Mouse (Mus musculus) cerebellum, postnatal 4 days (tissue): ENCODE measurements at regions not wholly inside any gene's neighbourhood (a gene's known extent, or its start where the extent isn't known, plus 50 kb on each side); places are given as distances from the start of the nearest gene placed in this dataset.
A peak's percentile ranks its signal among the peaks of the same experiment; 100 is the strongest.
"Not testable (repeated sequence)": the region's sequence is repeated elsewhere in the genome, so short reads cannot be mapped to it uniquely, and the experiment has no call there.

Experiments
- DNase-seq, 2 experiments: peaks; one replicate each; pipeline ENCODE4 v3.0.0; 2022; ENCODE audit warnings: low spot score in 2 of 2, mixed read lengths in 1 of 2

DNA sequence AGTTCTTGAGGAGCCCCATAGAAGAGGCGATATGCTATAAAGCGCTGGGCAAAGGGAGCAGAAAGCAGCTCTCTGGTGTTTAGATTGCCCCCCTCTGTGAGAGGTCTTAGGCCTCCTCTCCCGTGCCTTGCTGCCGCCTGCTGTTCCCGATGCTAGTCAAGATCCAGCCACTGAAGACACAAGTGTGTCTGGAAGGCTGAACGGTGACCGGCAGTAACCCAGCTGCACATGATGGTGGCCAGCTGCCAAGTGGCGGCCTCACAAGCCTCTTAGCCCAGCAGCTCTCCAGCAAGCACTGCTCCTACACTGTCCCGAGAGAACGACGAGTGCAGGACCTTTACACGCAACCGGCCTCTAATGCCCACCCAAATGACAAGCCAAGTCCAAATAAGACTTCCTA is 104.1 kb upstream of the Abca1 start:
- peak; percentile 63 to 80 for DNase-seq

DNA sequence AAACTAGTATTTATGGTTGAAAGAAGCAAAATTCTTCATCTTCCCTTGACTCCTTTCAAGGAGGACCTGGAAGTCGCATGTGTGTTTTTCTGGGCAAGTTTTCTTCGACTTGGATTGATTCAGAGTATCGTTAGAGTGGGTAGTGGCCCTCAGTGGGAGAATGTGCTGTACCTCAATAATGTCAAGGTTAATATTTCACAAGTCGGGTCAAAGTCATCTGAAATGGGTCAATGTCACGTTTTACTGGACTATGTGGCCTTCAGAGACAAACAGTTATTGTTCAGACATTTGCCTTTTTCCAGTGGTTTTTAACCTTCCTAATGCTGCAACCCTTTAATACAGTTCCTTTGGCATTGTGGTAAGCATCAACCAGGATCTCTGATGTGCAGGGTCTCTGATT is 102.8 kb upstream of the Abca1 start:
- no peak for DNase-seq

DNA sequence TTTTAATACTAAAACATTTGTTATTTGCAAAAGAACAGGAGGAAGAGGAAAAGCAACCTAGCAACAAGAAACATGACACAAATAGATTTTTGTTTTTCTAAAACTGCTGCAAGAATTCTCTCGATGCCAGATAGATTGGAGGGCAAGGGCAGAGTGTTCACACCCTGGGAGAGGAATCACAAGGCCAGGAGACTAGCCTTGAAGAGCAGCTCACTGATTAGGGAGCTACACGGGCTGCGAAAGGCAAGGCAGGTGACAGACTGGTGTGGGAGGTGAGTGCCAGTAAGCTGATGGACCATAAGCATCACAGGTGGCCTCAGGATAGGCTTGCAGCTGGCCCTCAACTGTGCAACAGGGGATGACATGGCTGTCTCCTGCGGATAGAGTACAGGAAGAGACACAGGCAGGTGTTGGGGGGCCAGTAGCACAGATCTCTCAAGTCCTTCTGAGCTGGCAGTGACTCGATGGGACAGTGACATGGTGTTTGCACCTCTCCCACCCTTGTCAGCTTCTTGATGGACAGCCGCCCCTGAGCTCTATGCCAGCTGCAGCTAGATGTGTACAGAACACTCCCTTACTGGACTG is 102.0 kb upstream of the Abca1 start:
- DNase-seq, result no peak

DNA sequence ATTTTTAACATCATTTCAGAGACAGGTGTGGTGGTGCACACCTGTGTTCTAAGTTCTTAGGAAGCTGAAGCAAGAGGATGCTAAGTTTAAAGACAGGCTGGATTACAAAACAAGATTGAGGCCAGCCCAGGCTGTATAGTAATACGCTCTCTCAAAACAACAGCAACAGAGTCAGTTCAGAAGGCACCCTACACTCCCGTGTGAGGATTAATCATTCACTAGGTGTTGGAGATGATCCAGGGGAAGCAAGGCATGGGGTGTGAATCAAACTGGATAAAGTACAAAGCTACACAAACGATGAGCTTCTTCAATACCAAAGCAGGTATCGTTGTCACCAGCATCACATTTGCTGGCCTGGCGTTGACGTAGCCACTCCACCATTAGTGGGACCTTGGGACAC is 99.3 kb upstream of the Abca1 start:
- no peak for DNase-seq

DNA sequence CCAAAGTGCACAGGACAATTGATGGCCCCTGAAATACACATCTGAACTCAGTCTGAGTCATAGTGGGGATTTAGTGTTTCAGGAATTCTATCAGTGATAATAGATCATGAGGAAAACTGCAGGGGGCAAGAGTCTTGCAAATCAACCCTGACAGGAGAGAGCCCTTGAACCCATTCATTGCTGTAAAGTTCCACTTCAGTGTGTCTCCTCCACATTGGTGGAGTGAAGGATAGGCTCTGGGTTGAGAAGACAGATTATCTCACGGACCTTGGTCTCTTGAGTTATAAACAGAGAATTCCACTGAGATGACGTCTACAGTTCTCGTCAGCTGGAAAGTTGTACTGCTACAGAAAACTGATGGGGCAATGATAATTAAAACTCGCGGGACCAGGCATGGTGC is 97.3 kb upstream of the Abca1 start:
- no peak for DNase-seq

DNA sequence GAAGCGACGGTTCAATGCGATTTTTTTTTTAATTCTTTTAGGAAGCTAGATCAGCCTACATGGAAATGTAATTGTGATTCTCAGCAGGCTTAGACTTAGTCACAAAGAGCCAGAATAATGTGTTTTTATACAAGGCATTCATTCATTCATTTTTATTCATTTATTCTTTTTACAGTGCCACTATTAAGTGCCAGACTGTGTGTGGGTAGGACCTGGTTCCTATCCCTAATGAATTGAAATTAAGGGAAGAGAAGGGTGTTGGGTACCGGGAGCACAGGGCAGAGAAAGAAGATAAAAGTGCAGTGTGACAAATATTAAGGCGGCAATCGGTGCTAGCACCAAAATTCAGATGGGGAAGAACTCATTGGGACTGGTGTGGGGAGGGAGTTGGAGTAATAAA is 94.8 kb upstream of the Abca1 start:
- DNase-seq, result no peak

DNA sequence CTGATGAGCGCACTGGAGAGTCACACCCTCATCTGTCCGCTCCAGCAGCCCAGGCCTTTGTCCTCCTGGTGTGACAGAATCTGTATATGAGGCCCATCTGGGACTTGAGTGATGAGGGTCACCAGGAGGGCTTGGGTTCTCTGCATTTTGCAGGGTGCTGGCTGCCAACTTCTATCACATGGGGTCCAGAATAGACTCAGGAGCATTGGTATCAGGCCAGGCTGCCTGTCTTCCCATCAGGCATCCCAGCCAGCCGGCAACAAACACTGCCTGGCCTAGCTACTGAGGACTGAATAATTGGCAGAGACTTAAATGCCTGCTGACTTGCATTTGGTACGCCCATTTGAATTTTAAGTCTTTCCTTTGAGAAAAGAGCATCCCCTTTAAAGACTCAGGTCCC is 94.0 kb upstream of the Abca1 start:
- DNase-seq, result peak in 1 of 2 experiments; percentile 54

DNA sequence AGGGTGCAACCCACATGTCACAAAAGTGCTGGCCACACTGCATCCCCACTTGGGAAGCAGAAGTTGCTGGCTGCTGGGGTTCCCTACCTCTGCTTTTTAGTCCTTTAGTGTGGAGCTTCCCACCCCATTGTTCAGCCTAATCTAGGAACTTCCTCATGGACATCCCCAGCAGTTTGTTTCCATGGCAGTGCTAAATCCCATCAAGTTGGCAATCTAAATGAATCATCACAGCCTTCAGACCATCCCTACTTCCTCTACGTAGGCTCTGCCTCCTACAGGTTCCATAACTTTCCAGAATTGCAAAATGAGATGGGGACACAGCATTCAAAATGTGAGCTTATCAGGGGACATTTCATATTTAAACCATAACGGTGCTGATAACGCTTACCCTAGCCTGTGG is 90.6 kb upstream of the Abca1 start:
- no peak for DNase-seq

DNA sequence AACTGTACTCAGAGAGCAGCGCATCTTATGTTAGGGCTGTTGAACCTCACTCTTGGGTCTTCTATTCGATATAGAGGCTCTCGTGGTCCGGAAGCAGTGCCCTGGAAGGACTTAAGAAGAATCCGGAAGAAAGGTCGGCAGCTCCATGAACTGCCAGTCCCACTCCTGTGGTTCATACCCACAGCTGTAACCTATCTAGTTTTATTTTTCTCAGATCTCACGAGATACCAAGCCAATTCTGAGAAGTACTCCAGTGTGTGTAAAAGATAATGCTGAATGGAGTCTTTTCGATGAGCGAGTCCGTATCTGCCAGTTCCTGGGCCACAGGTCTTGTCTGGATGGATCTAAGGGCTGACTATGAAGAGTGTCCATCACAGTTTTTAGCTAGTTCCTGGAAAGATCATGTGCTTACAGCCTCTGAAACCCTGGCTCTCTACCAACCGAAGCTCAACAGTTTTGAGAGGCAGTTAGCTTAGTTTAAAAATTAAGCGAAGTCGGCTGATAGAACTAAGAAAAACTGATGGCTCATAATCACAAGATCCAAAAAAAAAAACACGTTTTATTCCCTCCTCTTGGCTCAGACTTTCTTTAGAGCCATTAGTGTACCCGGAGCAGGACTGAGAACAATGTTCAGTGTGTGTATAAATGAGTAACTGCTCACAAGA is 86.5 kb upstream of the Abca1 start:
- DNase-seq, result no peak

DNA sequence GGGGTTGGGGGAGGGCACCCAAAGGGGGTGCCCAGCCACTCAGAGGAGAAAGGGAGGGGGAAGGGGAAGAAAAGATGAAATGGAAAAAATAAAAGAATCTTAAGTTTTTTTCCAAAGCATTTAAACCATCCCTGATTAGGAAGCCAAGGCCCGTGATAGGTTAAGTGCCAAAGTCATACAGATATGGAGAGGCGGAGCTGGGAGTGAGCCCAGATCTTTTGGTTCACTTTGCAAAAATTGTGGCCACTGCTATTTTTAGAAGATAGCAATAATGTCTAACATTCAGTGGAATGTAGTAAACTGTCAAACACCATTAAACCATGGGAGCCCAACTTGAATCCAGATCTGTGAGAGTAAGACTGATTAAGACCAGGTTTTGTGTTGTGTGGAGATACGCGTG is 85.9 kb upstream of the Abca1 start:
- no peak for DNase-seq

DNA sequence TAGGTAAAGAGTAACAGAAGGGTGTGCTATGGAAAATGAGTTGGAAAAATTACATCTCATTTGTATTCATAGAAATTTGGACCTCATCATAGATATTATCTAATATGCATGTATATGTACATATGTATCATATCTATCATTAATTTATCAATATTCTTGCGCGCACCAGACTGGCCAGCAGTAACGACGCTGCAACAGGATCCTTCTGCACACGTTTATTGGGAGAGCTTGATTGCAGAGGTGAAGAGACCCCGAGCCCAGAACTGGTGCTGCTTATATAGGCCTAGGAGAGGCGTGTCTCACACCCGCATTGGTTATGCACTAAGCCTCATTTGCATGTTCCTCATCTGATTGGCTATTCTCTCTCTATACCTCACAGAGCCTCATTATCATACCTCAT is 83.8 kb upstream of the Abca1 start:
- DNase-seq, result not testable (repeated sequence)

DNA sequence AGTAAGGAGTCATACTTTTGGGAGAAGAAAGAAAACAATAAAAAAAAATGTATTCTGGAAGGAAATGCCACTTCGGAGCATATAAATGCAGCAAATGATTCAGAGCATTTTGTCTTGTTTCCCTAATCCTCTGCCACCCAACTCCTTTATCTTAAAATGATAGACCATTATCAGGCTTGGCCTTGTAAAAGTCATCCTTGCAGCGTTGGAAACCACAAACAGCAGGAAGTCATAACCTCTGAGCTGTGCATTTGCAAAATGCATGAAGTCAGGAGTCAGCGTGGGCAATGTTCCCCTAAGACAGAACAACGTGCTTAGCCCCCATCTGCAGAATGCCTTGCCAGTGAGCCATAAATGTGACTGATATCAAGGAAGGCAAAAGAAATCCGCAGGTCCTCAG is 80.2 kb upstream of the Abca1 start:
- no peak for DNase-seq

DNA sequence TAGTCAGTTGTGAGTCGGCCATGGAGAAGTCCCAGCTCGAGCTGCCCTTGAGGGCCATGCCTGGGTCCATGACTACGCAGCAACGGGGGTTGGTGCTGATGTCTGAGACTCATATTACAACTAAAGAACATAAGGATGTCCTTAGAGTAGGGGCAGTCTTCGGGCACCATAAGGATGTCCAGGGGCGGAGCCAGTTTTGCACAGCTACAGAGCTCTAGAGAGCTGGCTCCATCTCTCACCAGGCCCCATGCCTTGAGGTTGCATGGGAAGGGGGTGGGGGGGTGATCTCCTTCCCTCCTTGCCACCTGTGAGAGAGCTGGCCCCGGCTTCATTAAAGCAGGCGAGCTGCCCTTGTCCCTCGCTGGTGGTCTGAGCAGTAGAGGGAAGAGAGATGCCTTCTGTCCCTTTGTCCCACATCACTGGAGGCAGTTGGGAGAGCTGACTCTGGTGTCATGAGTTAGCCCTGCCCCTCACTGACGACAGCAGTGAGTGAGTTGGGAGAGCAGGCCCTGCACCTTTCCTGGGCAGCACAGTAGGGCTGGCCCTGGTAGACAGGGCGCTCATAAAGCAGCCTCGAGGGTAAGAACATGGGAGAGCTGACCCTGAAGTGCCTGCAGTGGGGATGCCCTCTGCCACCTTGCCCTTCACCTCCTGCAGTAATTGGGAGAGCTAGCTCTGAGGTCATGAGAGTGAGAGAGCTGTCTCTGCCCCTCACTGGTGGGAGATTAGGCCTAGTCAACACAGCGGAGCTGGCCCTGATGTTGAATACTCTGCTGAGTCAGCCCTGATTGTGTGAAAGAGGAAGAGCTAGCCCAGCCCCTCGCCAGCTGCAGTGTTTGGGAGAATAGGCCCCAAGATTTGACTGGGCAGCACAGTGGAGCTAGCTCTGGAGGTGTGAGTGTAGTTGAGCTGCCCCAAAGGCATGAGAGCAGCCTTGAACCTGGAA is 78.9 kb upstream of the Abca1 start:
- no peak for DNase-seq

DNA sequence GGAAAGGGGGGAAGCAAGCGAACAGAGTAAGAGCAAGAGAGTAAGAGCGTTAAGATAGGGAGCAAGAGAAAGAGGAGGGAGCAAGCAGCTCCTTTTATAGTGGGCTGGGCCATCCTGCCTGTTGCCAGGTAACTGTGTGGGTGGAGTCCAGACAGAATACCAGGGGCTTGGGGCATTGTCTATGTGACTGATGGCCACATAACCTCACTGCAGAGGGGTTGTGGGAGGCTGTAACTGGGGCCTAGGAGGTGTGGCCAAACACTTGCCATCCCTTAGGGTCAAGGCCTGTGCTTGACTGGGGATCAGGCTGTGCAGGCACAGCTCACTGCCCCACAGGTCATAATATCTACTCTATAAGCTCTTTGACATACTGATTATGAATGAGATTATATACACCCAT is 76.2 kb upstream of the Abca1 start:
- DNase-seq, result no peak

DNA sequence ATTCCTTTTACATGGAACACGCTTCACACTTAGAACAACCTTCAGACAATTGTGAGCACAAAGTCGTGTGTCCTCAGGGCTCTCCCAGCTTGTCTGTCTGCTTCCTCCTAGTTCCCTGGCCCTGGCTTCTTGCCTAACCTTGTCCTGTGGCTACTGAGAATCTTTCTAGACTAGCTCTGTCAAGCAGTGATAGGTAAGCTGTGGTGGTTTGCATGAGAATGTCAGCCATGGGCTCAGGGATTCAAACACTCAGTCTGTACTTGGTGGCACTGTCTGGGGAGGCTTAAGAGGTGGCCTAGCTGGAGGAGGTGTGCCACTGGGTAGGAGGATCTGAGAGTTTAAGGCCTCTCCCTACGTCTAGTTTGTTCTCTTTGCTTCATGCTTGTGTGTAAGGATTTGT is 72.7 kb upstream of the Abca1 start:
- no peak for DNase-seq

DNA sequence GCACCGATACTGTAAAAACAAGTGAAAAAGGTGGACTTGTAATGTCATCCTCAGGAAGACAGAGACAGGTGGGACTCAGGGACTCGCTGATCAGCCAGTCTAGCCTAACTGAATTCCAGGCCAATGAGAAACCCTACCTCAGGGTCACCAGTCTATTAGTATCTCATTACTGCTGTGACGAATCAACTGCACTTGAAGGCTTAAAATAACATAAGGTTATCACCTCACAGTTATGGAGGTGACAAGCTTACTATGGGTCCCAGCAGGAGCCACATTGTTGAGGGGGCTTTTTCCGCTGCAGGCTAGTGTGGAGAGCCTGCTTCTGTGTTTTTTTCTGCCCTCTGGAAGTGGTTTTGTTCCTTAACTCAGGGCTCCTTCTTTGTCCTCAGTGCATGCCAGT is 72.2 kb upstream of the Abca1 start:
- no peak for DNase-seq

DNA sequence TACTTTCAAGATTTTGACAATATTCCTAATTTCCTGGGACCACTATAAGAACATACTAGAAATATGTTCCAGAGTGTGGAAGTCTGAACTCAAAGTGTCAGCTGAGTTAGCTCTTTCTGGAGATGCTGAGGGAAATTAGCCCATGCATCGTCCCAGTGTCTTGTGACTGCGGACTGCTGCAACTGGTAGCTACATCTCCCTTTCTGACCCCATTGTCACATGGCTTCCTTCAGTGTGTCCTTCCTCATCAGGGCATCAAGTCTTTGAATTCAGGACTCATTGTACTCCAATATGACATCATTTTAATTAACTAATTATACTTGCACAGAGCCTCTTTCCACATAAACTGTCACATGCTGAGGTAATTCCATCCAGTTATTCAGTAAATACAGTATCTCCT is 71.4 kb upstream of the Abca1 start:
- DNase-seq, result no peak

DNA sequence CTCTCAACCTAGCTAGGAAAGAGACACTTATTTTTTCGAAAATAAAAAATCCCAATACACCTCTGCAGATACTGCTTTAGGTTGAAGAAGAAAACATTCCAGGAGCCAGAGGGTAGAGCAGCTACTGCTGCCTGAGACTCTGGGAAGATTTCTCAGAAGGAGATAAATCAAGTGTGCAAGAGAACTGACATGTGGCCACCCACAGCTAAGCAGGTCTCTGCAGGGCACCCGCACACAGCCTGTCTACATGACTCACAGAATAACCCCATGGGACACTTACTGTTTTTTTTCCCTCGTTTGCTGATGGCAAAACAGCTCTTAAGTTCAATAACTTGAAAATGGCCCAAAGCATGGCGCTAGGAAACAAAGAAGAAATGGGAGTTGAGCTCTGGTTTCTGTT is 68.7 kb upstream of the Abca1 start:
- no peak for DNase-seq

DNA sequence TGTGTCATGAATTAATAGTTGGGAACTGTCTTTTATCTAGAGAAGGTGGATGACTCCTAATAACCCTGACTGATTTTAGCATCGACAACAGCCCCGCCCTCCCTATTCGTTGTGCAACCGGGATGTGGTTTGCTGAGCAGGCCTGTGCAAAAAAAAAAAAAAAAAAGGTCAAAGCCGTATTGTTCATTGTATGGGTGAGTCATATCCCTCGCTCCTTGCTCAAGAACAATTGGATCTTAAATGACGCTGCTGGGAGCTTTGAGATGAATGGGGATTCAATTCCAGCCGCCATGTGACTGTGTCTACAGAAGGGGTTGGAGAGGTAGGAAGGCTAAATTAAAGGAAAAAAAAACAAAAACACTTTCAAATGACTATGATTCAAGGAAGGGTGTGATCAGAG is 68.1 kb upstream of the Abca1 start:
- DNase-seq, result no peak

DNA sequence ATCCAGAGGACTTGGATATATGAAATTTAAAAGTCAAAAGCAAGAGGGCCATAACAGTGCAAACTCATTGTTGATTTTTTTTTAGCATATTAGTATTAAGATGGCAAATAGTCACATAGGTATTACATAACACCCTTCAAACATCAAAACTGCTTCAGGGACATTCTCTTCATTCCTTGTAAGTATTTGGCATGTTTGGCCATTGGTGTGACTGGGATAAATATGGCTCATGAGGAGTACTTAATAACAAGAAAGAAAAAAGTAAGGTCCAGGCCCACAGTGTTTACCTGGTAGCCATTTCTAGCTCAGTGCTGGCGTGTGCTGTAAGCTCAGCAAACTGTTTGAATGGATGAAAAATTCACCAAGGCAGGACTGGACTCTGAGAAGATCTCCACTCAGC is 67.4 kb upstream of the Abca1 start:
- DNase-seq, result no peak

DNA sequence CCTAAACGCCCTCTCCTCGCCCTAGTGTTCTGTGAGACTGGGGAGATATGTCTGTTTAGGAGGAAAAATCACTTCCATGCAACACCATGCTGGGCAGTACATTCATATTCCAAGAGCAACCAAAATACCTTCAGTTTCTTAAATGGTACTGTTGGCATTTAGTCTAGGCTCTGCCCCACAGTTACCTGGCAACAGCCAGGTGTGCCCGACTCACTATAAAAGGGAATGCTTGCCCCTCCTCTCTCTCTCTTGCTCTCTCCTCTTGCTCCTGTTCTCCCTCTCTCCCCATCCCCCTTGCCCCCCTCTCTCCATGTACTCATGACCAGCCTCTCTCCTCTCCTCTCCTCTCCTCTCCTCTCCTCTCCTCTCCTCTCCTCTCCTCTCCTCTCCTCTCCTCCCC is 66.7 kb upstream of the Abca1 start:
- DNase-seq, result no peak

DNA sequence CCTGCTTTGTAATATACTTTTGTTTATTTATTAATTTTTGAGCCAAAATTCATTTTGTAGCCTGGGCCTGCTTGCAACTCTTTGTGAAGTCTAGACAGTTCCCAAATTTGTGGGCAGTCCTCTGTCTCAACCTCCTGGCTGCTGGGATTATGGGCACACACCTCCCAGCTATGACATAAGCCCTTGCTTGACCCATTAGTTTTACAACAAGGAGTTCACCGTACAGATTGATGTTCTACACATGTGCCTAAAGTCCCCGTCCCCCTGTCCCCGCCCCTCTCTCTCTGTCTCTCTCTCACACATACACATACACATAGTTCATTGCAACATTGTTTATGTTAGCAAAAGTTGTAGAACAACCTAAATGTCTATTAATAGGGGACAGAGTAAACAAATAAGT is 63.7 kb upstream of the Abca1 start:
- no peak for DNase-seq

DNA sequence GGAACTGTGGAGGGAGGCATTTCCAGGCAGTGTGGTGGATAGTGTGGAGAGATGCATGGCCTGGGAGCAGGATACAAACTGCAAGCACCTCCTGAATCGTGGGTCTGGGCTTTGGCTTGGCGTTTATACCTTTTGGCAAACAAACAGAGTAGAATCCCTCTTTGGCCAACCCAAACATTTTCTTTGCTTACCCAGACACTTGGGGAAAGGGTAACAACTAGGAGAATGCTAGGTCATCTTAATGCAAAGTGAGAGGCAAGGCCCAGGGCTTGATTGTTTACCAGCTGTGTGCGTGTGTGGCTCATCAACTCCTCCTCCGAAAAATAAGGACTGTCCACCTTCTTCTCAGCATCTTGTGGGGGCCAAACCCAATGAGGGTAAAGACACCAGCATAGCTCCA is 61.1 kb upstream of the Abca1 start:
- DNase-seq, result no peak
